Mouse (Mus musculus) neural tube, embryonic 11.5 days (tissue): ENCODE data around the gene Lyz2. TPM values are rescaled to one million over a fixed set of nuclear protein-coding genes. Genes with fewer than 3 reads are reported as not detected.
A peak's percentile ranks its signal among the peaks of the same experiment; 100 is the strongest.
"Not testable (repeated sequence)": the region's sequence is repeated elsewhere in the genome, so short reads cannot be mapped to it uniquely, and the experiment has no call there.

Experiments
- ATAC-seq: fragments of 200-750 bp; cut with Nextera tagmentation; 2 replicates; pipeline ENCODE4 v1.8.0; 2017; ENCODE audit warnings: moderate number of reproducible peaks, mild to moderate bottlenecking, moderate TSS enrichment, moderate library complexity; ENCODE audit not compliant: insufficient read depth, low FRiP score, low TSS enrichment
- DNase-seq: peaks from one replicate; pipeline ENCODE4 v3.0.0-alpha.2; 2015; ENCODE audit warnings: low spot score
- H3K27ac ChIP-seq: fragments of 300-500 bp; sonication (generic); 2 replicates; pipeline ENCODE4 v1.5.1; 2014; ENCODE audit warnings: low read depth, mild to moderate bottlenecking, low read length
- H3K27me3 ChIP-seq: fragments of 300-500 bp; sonication (generic); 2 replicates; pipeline ENCODE4 v1.6.1; 2014; ENCODE audit warnings: mild to moderate bottlenecking, low read length, mixed read lengths; ENCODE audit not compliant: control insufficient read depth, insufficient read depth
- H3K36me3 ChIP-seq: fragments of 300-500 bp; sonication (generic); 2 replicates; pipeline ENCODE4 v1.6.1; 2014; ENCODE audit warnings: mild to moderate bottlenecking, low read length, moderate library complexity, mixed read lengths; ENCODE audit not compliant: control insufficient read depth, insufficient read depth
- H3K4me1 ChIP-seq: fragments of 300-500 bp; sonication (generic); 2 replicates; pipeline ENCODE4 v1.6.1; 2014; ENCODE audit warnings: low read length, mixed read lengths; ENCODE audit not compliant: control insufficient read depth, insufficient read depth
- H3K4me2 ChIP-seq: fragments of 300-500 bp; sonication (generic); 2 replicates; pipeline ENCODE4 v1.6.1; 2014; ENCODE audit warnings: low read depth, mild to moderate bottlenecking, moderate library complexity
- H3K4me3 ChIP-seq: fragments of 300-500 bp; sonication (generic); 2 replicates; pipeline ENCODE4 v1.5.1; 2014; ENCODE audit warnings: low read depth, low read length
- H3K9ac ChIP-seq: fragments of 300-500 bp; sonication (generic); 2 replicates; pipeline ENCODE4 v1.6.1; 2014; ENCODE audit warnings: mild to moderate bottlenecking, low read length
- H3K9me3 ChIP-seq: fragments of 300-500 bp; sonication (generic); 2 replicates; pipeline ENCODE4 v1.6.1; 2016; ENCODE audit warnings: low read length; ENCODE audit not compliant: control insufficient read depth
- WGBS: fragments of 180-500 bp; shearing (Covaris S2); extraction: QIAGEN DNeasy Blood & Tissue Kit; methylation state at CpG from one replicate; pipeline ENCODE4 v1.1.7; 2014; 5-methylcytosine and 5-hydroxymethylcytosine counted together
- polyA plus RNA-seq: library from polyadenylated mRNA; unstranded; fragments of >200 nt; fragmentation: Nextera tagmentation; extraction: Ambion mirVana; gene quantifications from 2 replicates; pipeline ENCODE4 v1.2.1, GENCODE M21; 2014

The Lyz2 gene
- polyA plus RNA-seq, 1 experiment from 2014 or later: 12.1 TPM

DNA sequence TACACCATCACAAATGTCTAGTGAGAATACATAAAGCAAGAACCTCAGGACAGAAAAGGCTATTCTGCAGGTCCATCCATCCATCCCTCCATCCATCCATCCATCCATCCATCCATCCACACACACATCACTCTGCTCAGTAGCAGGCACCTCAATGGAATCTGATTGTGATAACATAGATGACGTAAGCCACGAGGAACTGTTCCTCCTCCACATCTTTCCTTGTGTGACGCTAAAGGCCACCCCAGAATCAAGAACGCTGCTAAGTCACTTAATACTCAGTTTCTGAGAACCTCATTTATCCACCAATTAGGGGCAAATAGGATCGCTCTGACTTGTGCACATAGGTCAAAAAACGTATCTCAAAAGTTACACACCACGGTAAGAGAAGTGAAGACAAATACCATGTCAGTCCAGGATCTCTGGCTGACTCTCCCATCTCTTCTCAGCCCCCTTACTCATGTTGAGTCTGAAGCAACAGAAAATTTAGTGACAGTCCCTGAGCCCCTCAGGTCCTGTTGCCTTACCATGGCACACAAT, 670 bp downstream of the Lyz2 start:
- ATAC-seq: no peak
- Histone ChIP-seq H3K27me3 (no peaks in the 10 kb centered on the region), H3K9me3 (no peaks in the 10 kb centered on the region), H3K36me3 (no peaks in the 10 kb centered on the region), H3K27ac (no peak overlapping the region), H3K4me2 (no peak overlapping the region), H3K9ac (no peak overlapping the region), H3K4me1 (no peaks in the 10 kb centered on the region), H3K4me3 (no peak overlapping the region)
- no peak for DNase-seq
- 90% methylated on average over 7 of the region's 7 CpGs for WGBS

DNA sequence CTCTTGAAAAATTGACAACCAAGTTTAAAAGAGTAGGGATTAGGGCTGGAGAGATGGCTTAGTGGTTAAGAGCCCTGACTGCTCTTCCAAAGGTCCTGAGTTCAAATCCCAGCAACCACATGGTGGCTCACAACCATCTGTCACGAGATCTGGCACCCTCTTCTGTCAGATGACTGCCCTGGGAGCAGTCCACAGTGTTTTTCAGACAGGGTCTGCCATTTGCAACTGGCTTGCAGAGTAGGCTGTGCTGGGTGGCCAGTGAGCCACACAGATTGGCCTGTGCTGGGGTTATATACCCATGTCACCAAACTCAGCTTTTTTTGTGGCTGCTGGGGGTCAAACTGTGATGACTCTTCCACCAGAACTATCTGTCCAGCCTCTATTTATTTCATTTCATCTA, 2.1 kb downstream of the Lyz2 start:
- DNase-seq: no peak
- Histone ChIP-seq H3K27me3 (no peaks in the 10 kb centered on the region), H3K4me1 (no peaks in the 10 kb centered on the region), H3K4me2 (no peak overlapping the region), H3K4me3 (no peak overlapping the region), H3K36me3 (no peaks in the 10 kb centered on the region), H3K9ac (no peak overlapping the region), H3K27ac (no peak overlapping the region), H3K9me3 (no peaks in the 10 kb centered on the region)
- no peak for ATAC-seq
- 50% methylated on average over 1 of the region's 1 CpGs for WGBS

DNA sequence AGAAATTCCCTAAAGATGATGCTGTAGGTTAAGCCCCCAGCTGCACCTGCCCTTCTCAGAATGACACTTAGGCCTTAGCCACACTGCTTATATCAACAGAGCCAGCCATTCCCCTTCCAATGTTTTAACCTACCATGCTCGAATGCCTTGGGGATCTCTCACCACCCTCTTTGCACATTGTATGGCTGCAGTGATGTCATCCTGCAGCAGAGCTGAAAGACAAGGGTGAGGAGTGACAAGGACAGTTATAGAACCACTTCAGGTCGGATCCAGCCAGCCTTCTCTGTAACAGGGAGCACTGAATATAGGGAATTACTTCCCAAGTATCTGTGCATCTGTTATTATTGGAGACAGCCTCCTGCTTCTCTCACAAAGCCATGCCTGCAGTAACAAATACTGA, 3.6 kb downstream of the Lyz2 start:
- H3K27ac ChIP-seq, ATAC-seq, H3K27me3 ChIP-seq, DNase-seq, H3K9ac ChIP-seq, H3K36me3 ChIP-seq, H3K4me3 ChIP-seq, H3K4me1 ChIP-seq, H3K9me3 ChIP-seq, H3K4me2 ChIP-seq: not testable (repeated sequence)
- 68% methylated on average over 2 of the region's 2 CpGs for WGBS

DNA sequence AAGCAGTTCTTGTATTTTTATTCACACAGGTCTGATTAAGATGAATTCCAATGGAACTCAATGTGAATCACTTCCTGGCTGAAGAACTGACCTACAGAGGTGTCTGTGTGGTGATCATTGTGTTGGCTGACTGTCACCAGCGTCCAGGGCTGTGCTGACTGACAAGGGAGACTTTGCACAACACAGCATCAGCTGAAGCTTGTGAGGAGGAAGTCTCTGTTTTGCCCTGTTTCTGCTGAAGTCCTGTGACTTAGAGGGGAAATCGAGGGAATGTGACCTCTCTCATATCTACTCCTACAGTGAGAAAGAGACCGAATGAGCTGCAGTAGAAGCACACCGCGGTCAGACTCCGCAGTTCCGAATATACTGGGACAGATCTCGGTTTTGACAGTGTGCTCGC, 4.3 kb downstream of the Lyz2 start:
- WGBS: 83% methylated on average over 9 of the region's 9 CpGs

DNA sequence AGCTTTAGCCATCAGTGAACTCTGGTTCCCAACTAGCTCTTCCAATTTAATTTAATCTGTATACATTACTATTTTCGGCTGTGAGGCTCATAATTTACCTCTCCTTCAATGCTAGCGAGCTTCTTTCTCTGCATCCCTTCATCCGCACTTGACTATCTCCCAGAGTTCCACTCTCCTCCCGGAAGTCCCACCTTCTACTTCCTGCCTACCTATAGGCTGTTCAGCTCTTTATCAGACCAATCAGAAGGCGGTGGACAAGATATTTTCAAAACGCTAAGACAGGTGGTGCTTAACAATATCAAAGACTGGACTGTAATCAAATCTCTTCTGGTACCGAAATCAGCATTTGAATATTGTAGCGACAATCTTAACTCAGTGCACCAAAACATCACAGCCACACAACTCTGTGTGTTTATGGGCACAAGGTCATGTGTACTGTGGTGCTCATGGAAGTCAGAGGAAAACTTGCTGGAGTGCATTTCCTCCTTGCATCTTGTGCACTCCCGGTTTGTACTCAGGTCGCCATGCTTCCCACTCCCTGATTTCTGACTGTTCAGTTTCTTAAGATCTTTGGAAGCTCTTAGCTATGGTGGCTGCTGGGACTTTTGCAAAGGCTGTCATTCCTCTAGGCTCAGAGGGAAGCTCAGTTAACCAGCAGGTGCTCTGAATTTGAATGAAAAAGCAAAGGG, 6.3 kb downstream of the Lyz2 start:
- H3K4me2 ChIP-seq: no peak overlapping the region
- no peaks in the 10 kb centered on the region for H3K9me3 ChIP-seq
- H3K27me3 ChIP-seq: no peaks in the 10 kb centered on the region
- no peak overlapping the region for H3K9ac ChIP-seq
- DNase-seq: no peak
- no peak overlapping the region for H3K27ac ChIP-seq
- ATAC-seq: no peak
- 84% methylated on average over 10 of the region's 10 CpGs for WGBS
- H3K36me3 ChIP-seq: no peaks in the 10 kb centered on the region
- no peak overlapping the region for H3K4me3 ChIP-seq
- H3K4me1 ChIP-seq: no peaks in the 10 kb centered on the region

More for the DNA sequence above, 4.3 kb downstream of the Lyz2 start:
- not testable (repeated sequence) for DNase-seq, H3K27ac ChIP-seq, H3K9me3 ChIP-seq, H3K4me2 ChIP-seq, H3K27me3 ChIP-seq, H3K4me3 ChIP-seq, H3K9ac ChIP-seq, H3K36me3 ChIP-seq, H3K4me1 ChIP-seq, ATAC-seq

DNA sequence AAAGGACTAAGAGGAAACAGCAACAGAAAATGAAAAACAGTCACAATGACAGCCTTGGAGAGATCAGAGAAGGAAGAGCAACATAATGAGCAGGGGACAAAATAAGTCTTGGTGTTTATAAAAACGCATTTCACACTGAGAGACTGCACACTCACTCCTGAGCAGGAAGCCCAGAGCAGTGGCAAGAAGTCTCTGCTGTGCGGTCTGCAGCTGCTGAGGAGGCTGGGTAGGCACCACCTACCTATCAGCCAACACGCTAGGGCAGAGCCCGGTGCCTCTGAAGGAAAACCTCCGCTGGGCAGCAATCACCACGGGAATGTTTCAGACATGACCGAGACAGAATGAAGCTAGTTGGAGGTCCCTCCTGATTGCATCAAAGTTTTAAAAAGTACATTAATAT, 7.5 kb downstream of the Lyz2 start:
- H3K27me3 ChIP-seq, ATAC-seq, H3K4me1 ChIP-seq, H3K9me3 ChIP-seq, H3K9ac ChIP-seq, DNase-seq, H3K4me3 ChIP-seq, H3K4me2 ChIP-seq, H3K36me3 ChIP-seq, H3K27ac ChIP-seq: not testable (repeated sequence)
- 78% methylated on average over 2 of the region's 7 CpGs for whole genome bisulfite sequencing

DNA sequence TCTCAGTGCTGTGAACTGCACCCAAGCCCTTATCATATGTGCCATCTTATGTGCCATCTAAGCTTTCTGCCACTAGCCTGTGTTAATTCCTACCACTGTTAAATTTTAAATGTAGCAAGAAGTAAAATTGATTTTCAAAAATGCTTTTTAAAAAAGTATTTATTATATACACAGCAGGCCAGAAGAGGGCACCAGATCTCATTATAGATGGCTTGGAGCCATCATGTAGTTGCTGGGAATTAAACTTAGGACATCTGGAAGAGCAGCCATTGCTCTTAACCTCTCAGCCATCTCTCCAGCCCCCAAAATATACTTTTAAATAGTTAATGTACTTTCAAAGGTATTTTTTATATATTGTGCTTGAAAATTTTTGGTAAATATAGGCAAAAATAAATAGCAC, 10.1 kb downstream of the Lyz2 start:
- H3K4me1 ChIP-seq: no peaks in the 10 kb centered on the region
- ATAC-seq (no peak), DNase-seq (no peak)
- no peaks in the 10 kb centered on the region for H3K27me3 ChIP-seq
- no peak overlapping the region for H3K4me2 ChIP-seq
- no peaks in the 10 kb centered on the region for H3K9me3 ChIP-seq
- H3K27ac ChIP-seq: no peak overlapping the region
- no peak overlapping the region for H3K9ac ChIP-seq
- no peak overlapping the region for H3K4me3 ChIP-seq
- no peaks in the 10 kb centered on the region for H3K36me3 ChIP-seq

DNA sequence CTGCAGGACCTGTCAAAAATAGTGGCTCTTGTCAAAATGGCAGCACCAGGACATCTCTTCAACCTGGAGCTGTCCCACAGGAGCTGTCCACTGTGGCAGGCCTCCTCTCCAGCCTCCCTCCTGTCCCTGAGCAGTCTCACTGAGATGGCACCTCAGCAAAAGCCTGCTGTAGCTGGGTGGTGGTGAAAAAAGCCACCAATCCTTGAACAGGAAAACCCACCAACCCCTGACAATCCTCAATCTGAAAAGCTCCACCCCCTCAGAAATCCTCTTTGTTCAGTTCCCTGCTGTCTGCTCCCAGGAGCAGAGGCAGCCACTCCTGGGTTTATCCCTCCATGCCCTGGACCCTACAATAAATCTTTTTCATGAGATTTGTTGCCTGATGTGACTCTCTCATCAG, 22.3 kb downstream of the Lyz2 start:
- H3K4me1 ChIP-seq: no peaks in the 10 kb centered on the region
- no peaks in the 10 kb centered on the region for H3K9me3 ChIP-seq
- no peak overlapping the region for H3K4me2 ChIP-seq
- DNase-seq (no peak), ATAC-seq (peak; percentile 48; the same call in 1 of the 2 replicates)
- H3K27me3 ChIP-seq: no peaks in the 10 kb centered on the region
- H3K27ac ChIP-seq: no peak overlapping the region
- H3K9ac ChIP-seq: no peak overlapping the region
- no peaks in the 10 kb centered on the region for H3K36me3 ChIP-seq
- no peak overlapping the region for H3K4me3 ChIP-seq

DNA sequence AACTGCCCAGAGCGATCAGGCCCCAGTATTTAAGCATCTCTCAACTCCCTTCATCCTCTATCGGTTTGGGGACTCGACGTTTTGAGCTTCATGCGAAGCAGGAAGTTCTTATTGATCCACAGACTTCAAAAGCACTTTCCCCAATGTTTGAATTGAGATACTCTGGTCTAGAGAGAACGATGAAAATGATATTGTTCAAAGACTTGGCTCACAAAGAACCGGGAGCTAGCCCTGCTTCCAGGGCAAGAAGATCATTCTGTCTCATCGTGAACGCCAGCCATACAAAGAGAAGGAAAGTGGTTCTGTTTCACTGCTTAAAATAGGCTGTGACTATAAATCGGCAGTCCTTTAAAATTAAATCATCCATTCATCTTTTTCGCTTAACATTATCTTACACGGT, 43.5 kb downstream of the Lyz2 start, which contains the start of gene 9530003J23Rik:
Gene 9530003J23Rik, minus strand, starts transcription at position 101 of the 400 bp plus-strand sequence.
- Histone ChIP-seq H3K4me1 (no peaks in the 10 kb centered on the region), H3K9me3 (no peaks in the 10 kb centered on the region), H3K4me2 (no peak within 1 kb of the TSS), H3K4me3 (no peak within 1 kb of the TSS), H3K27me3 (no peaks in the 10 kb centered on the region), H3K36me3 (no peaks in the 10 kb centered on the region), H3K9ac (no peak within 1 kb of the TSS), H3K27ac (no peak within 1 kb of the TSS)
- 91% methylated on average over 12 of the region's 12 CpGs for WGBS
- no peak for DNase-seq
- no peak for ATAC-seq
